Comparison of ENCODE assay signal across 9 mouse cellular contexts in genomic region chr4:154273000-154273399, GRCm38 (mm10). TPM values are rescaled to one million over a fixed set of nuclear protein-coding genes. Genes with fewer than 3 reads are reported as not detected.
DNase-seq lines count a peak whose midpoint lies in the region; ATAC-seq lines count a peak whose summit lies in the region.
"Had no signal": no experiment of that assay in that cellular context is flagged by ENCODE, and none has a peak within 500 bp of the region (broad histone marks: within the 10 kb centered on the region; RNA-seq: fewer than 3 reads in every experiment).

No protein-coding gene starts in this region.

- H3K9me3 ChIP-seq in hindbrain, embryonic 10.5 days, result no peaks in the 10 kb centered on the region
- no peaks in the 10 kb centered on the region for H3K9me3 ChIP-seq in hindbrain, embryonic 13.5 days
- H3K9me3 ChIP-seq: megakaryocyte, embryonic 14.5 days had no signal

- H3K4me1 ChIP-seq in hindbrain, embryonic 10.5 days (replicated peaks), result peaks cover 20% of the 10 kb centered on the region
- H3K4me1 ChIP-seq in hindbrain, embryonic 13.5 days (replicated peaks), result peaks cover 6% of the 10 kb centered on the region; the same call in 1 of the 2 replicates
- H3K4me1 ChIP-seq: megakaryocyte, embryonic 14.5 days had no signal

- no peak overlapping the region for H3K27ac ChIP-seq in hindbrain, embryonic 10.5 days
- H3K27ac ChIP-seq in hindbrain, embryonic 13.5 days, result no peak overlapping the region

- ATAC-seq in hindbrain, embryonic 13.5 days (ENCODE audit: low FRiP score), result no peak
- ATAC-seq in hematopoietic stem cell, adult 5-6 weeks (replicated peaks in 1 of 2; ENCODE audit: insufficient read depth in 1 of 2, low FRiP score in 2 of 2, low TSS enrichment in 1 of 2, low read depth in 1 of 2, poor library complexity in 2 of 2, severe bottlenecking in 2 of 2), result peak; percentile 24 to 30; a peak in 1 of 4 replicates
- peak; percentile 76 for ATAC-seq in megakaryocyte-erythroid progenitor cell, adult 5-6 weeks (replicated peaks; ENCODE audit: low FRiP score, low TSS enrichment, poor library complexity, severe bottlenecking)

- no peak overlapping the region for H3K4me3 ChIP-seq in hindbrain, embryonic 10.5 days
- no peak overlapping the region for H3K4me3 ChIP-seq in hindbrain, embryonic 13.5 days
- H3K4me3 ChIP-seq: megakaryocyte, embryonic 14.5 days had no signal

- 55% methylated on average over 3 of the region's 3 CpGs for WGBS in hindbrain, embryonic 10.5 days
- WGBS in hindbrain, embryonic 13.5 days, result 64% methylated on average over 3 of the region's 3 CpGs

- DNase-seq in hindbrain, embryonic 10.5 days (ENCODE audit: low spot score), result peak; percentile 55
- peak; percentile 80 for DNase-seq in ES-CJ7 (ENCODE audit: low read depth, low spot score)
- peak; percentile 86 to 92 for DNase-seq in cerebellum, postnatal 10 days
- DNase-seq in layer of hippocampus, postnatal 10 days (ENCODE audit: low spot score in 2 of 2), result peak; percentile 70 to 72
- DNase-seq in thymus, postnatal 4 days, result peak; percentile 47

- H3K9ac ChIP-seq in hindbrain, embryonic 13.5 days, result no peak overlapping the region

- no peaks in the 10 kb centered on the region for H3K27me3 ChIP-seq in hindbrain, embryonic 10.5 days (ENCODE audit: insufficient read depth, poor library complexity, severe bottlenecking)
- H3K27me3 ChIP-seq in hindbrain, embryonic 13.5 days, result no peaks in the 10 kb centered on the region

- H3K36me3 ChIP-seq in hindbrain, embryonic 10.5 days, result peaks cover 57% of the 10 kb centered on the region
- no peaks in the 10 kb centered on the region for H3K36me3 ChIP-seq in hindbrain, embryonic 13.5 days

- no peak overlapping the region for H3K4me2 ChIP-seq in hindbrain, embryonic 13.5 days

RNA-seq across cellular contexts. Expression of gene Arhgef16, which starts 28.5 kb away (rescaled TPM):
- 4.6 and 7.5 TPM in 2 replicates for polyA plus RNA-seq in hindbrain, embryonic 10.5 days (2016; fragmentation: Nextera tagmentation; extraction: Ambion mirVana)
- polyA plus RNA-seq in hindbrain, embryonic 13.5 days (2015; fragmentation: Nextera tagmentation; extraction: Ambion mirVana), result 0.88 and 1.2 TPM in 2 replicates
- 0.25 TPM in 1 of 2 replicates, not detected in the other for total RNA-seq in hematopoietic stem cell, adult 5-6 weeks (2017)
- total RNA-seq in layer of hippocampus, postnatal 10 days (2021), result under 1 TPM in 1 of 2 experiments, not detected in 1; 0.41 TPM
- not detected in 2 replicates for total RNA-seq in megakaryocyte-erythroid progenitor cell, adult 5-6 weeks (2014; fragmentation: Nextera tagmentation)
- total RNA-seq in megakaryocyte-erythroid progenitor cell, adult 5-6 weeks (2017), result not detected in 2 replicates
